Mouse (Mus musculus) bone marrow, adult 2 months (tissue): ENCODE results near the gene Gtpbp3. TPM values are rescaled to one million over a fixed set of nuclear protein-coding genes. Genes with fewer than 3 reads are reported as not detected.
"Not testable (repeated sequence)": the region's sequence is repeated elsewhere in the genome, so short reads cannot be mapped to it uniquely, and the experiment has no call there.

ENCODE experiments used
- H3K27ac ChIP-seq: fragments of 200-500 bp; 2 replicates; pipeline ENCODE4 v1.5.1; 2012; ENCODE audit warnings: low read depth, mild to moderate bottlenecking, control low read depth, inconsistent platforms, low read length; ENCODE audit not compliant: control insufficient read depth, poor library complexity, insufficient read depth
- H3K4me1 ChIP-seq: fragments of 200-500 bp; 2 replicates; pipeline ENCODE4 v1.6.1; 2011; ENCODE audit warnings: low read length; ENCODE audit not compliant: control insufficient read depth, insufficient read depth
- H3K4me3 ChIP-seq: fragments of 200-500 bp; replicated peaks from 2 replicates; pipeline ENCODE3; 2011; ENCODE audit warnings: mild to moderate bottlenecking, low read depth, low read length, control low read depth; ENCODE audit not compliant: control insufficient read depth
- CTCF ChIP-seq: fragments of 200-500 bp; IDR thresholded peaks from 2 replicates; pipeline ENCODE4 v1.5.1; 2011; ENCODE audit warnings: low read length, control low read depth; ENCODE audit not compliant: control insufficient read depth, insufficient read depth
- POLR2A ChIP-seq: fragments of 200-500 bp; IDR thresholded peaks from 2 replicates; pipeline ENCODE4 v1.6.1; 2011; ENCODE audit warnings: low read depth, mild to moderate bottlenecking, control low read depth, low read length, borderline replicate concordance; ENCODE audit not compliant: control insufficient read depth
- WGBS: fragments of 180-500 bp; shearing (Covaris S2); methylation state at CpG from one replicate; pipeline ENCODE4 v1.1.7; 2018; 5-methylcytosine and 5-hydroxymethylcytosine counted together
- polyA plus RNA-seq: library from polyadenylated mRNA; stranded (reverse); fragments of >200 nt; gene quantifications from 2 replicates; pipeline ENCODE4 v1.2.4, GENCODE M21; 2011; ENCODE audit warnings: low replicate concordance; ENCODE audit not compliant: missing spikeins, insufficient read depth, insufficient read length

Gene Gtpbp3
- polyA plus RNA-seq, 1 experiment: 7.9 TPM

DNA sequence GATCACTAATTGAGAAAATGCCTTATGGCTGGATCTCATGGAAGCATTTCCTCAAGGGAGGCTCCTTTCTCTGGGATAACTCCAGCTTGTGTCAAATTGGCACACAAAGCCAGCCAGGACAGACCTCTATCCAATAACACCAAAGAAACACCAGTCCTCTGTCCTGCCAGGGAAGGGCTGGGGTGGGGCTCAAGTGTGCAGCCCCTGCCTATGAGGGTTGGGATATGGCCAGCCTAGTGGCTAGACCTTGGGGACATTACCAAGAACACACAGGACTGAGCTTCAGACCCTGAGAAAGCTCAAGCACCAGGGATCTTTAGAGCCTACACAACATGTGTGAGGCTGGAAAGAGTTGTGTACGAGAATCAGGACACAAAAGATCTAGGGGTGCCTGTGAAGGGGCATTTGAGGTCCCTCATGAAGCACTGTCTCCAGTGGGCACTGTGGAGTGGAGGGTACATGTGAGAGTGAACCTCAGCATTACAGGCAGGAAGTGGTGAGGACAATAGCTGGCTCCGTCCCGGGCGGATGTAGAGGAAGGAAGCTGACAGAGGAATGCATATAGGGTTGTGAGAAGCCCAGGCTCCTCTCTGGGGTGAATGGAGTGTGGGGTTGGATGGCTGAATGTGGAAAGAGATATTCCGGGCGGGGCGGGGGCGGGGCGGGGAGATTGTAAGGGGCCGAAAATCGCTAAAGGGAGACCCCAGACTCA lies 40.6 kb downstream of the Gtpbp3 start:
- Histone ChIP-seq H3K4me3 (no peak overlapping the region), H3K27ac (0 out of 2 replicates have a peak overlapping the region, but pooled peaks have one; percentile 19), H3K4me1 (peaks cover 2% of the 10 kb centered on the region)
- 2% methylated on average over 11 of the region's 11 CpGs for WGBS
- no peak for TF ChIP-seq CTCF
- TF ChIP-seq POLR2A: no peak

DNA sequence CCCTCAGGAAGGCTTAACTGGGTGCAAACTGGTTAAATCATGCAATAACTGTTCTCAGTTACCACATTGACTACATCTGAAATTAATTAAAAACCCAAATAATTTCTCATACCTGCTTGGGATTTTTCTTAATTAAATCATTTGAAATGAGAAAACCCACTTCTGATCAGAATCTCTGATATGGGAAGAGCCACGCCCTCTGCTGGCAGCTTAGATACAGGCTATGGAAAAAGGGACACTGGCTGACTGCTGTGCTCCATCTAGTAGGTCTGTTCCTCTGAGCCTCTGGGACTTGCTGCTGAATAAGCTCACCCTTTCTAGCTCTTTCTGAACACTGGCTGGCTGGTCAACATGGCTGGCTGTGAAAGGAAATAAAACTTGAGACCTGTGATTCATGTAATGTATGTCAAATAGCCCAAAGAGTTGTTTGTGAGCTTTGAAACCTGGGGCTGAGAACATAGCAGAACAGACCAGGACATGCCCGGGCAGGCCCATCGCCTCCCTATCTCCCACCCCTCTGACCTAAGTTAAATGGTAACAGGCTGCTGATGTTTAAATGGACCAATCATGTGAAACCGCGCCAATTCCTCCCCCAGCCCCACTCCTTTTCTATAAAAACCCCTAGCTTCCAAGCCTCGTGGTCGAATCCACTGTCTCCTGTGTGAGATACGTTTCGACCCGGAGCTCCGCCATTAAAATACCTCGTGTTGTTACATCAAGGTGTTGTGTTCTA lies 43.0 kb downstream of the Gtpbp3 start:
- 73% methylated on average over 6 of the region's 12 CpGs for WGBS
- H3K27ac ChIP-seq, H3K4me3 ChIP-seq, H3K4me1 ChIP-seq: not testable (repeated sequence)
- peak; percentile 42; the same call in 1 of the 2 replicates for TF ChIP-seq CTCF

DNA sequence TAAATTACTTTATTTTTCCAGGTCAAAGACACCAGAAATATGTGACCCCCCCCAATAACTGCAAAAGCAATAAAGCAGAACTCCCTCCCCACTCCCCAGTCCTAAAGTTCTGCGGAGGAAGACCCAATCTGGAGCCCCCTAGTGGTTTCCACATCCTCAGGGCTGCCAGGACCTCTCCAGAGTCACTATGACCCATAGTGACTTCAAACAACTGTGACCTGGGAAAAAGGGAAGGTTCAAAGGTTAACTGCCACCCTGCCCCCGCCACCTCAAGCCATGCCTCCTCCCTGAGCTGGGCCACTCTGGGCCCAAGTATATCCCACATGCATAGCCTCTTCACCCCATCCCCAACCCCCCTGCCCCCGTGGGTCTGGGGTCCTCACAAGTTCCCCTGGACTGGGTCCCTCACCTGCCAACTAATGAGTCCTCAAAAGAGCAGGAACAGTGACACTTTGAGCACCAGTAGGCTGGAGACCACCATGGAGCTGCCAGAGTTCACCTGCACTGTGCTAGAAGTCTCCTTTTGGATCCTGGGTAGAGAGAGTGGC lies 46.4 kb downstream of the Gtpbp3 start:
- WGBS: 64% methylated on average over 3 of the region's 3 CpGs
- no peak overlapping the region for H3K27ac ChIP-seq
- H3K4me1 ChIP-seq: peaks cover 2% of the 10 kb centered on the region
- TF ChIP-seq CTCF (no peak), POLR2A (no peak)
- no peak overlapping the region for H3K4me3 ChIP-seq

DNA sequence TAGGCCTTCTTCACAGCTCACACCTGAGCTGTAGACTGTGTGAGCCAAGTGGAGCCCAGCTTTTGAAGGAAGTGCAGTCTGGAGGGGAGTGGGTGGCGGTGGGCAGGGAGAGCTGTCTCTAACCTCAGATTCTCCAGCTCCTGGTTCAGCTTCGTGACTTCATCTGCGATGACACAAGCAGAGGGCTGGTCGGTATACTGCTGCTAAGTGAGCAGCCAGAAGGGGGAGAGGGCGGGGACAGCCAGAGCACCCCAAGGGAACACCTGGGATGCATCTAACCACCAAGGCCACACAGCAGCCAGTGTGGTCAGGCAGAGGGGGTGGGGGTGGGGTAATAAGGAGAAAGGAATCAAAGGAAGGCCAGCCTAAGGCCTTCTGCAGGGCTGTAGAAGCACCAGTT lies 47.8 kb downstream of the Gtpbp3 start:
- H3K4me3 ChIP-seq: no peak overlapping the region

DNA sequence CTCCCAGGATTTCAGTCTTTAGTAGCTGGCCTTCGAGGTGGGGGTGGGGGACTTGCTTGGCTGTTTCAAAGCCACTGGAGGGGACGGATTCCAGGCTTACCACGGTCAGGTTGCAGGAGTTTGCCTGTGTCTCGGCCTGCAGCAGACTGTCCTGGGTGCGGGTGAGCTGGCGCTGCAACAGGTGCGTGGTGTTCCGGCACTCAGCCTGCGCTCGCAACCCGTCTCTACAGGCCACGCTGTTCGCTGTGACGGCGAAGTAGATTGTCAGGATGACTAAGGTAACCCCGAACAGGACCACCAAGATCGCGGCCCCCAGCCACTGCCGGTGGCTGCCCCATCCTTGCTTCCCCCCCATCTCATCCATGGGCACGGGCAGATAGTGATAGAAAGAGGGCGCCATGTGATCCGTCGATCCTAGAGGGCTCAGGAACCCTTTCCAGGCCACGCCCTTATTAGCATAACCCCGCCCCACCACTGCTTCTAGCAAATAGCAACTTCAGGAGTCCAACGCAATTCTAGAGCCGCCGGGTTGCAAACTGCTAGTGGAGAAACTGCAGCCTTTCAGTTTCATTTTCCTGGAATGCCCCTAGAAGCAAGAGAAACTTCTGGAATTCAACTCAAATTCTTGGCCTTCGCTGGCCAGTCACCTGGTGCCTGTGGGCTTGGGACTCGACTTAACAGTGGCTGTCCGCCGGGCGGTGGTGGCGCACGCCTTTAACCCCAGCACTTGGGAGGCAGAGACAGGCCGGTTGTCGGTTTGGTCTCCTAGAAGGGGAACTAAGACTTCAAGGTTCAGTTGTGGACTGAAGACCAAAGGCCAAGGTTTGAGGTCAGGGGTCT lies 49.3 kb downstream of the Gtpbp3 start, which contains the start of gene Bst2:
TSS of gene Bst2 (minus strand) at position 429 of the 840 bp plus-strand sequence.
- 1% methylated on average over 37 of the region's 37 CpGs for WGBS
- Histone ChIP-seq H3K27ac (peak within 1 kb of the TSS; percentile 95), H3K4me1 (peaks cover 2% of the 10 kb centered on the region), H3K4me3 (peak within 1 kb of the TSS; percentile 85)
- no peak for TF ChIP-seq CTCF
- TF ChIP-seq POLR2A: peak; percentile 54; the same call in 1 of the 2 replicates

More for the DNA sequence above, 47.8 kb downstream of the Gtpbp3 start:
- TF ChIP-seq POLR2A (no peak), CTCF (no peak)
- no peak overlapping the region for H3K27ac ChIP-seq
- 25% methylated on average over 5 of the region's 5 CpGs for WGBS
- peaks cover 2% of the 10 kb centered on the region for H3K4me1 ChIP-seq

DNA sequence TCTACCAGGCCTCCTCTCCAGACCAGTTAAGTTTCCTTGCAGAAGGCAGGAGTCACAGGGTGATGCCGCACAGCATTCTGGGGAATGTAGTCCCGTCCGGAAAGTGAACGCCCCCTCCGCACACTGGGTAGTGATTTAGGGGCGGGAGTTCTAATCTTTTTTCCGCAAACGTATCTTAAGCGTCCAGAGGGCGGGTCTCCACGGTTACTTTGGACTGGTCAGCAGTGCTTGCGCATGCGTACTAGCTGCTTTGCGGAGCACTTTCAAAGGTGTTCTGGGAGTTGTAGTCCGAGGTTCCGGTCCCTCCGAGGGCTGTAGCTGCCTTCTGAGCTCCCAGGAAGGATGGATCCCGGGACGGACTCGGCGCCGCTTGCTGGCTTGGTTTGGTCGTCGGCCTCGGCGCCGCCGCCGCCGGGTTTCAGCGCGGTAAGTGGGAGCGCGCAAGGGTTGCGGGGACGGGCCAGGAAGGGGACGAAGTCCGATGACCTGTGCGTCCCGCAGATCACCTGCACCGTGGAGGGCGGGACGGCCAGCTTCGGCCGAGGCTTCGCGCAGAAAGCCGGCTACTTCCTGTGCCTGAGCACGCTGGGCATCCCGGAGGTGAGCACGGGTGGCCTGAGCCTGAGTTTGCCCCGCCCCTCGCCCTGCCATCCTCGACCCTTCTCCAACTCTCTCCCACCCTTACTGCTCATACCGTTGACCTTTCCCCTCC lies 54.9 kb downstream of the Gtpbp3 start, which contains the start of gene Mvb12a:
TSS of gene Mvb12a (plus strand) at position 291 of the 712 bp plus-strand sequence.
- Histone ChIP-seq H3K27ac (peak within 1 kb of the TSS; percentile 4; the same call in 1 of the 2 replicates), H3K4me3 (peak within 1 kb of the TSS; percentile 67), H3K4me1 (no peaks in the 10 kb centered on the region; the same call in 1 of the 2 replicates)
- TF ChIP-seq POLR2A (peak; percentile 21; the same call in 1 of the 2 replicates), CTCF (no peak)
- WGBS: under 1% methylated on average over 55 of the region's 55 CpGs

DNA sequence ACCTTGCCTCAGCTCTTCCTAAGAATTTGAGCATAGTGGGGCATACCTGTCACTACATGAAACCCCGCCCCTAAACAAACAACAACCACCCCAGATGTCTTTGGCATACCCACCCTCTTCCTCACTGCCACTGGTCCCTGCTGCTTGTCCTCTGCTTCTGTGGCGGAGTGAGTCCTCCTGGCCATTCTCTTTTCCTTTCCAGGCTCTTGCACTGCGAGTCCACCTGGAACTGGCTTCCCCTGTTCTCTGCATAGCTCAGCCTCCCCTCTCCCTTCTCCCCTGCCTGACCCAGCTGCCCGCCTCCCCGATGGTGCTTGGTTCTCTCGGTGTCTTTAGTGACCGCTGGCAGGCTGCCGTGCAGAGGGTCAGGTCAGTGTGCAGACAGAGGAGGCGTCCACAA lies 55.9 kb downstream of the Gtpbp3 start:
- WGBS: 90% methylated on average over 9 of the region's 9 CpGs
- Histone ChIP-seq H3K27ac (no peak overlapping the region), H3K4me3 (no peak overlapping the region), H3K4me1 (no peaks in the 10 kb centered on the region; the same call in 1 of the 2 replicates)
- no peak for TF ChIP-seq CTCF
- TF ChIP-seq POLR2A: no peak
